Mouse (Mus musculus) limb, embryonic 15.5 days (tissue): ENCODE data around the gene Art3. TPM values are rescaled to one million over a fixed set of nuclear protein-coding genes. Genes with fewer than 3 reads are reported as not detected.
"Not testable (repeated sequence)": the region's sequence is repeated elsewhere in the genome, so short reads cannot be mapped to it uniquely, and the experiment has no call there.

Source experiments
- ATAC-seq: fragments of 200-750 bp; cut with Nextera tagmentation; 2 replicates; pipeline ENCODE4 v1.8.0; 2017; ENCODE audit warnings: low read depth, moderate TSS enrichment; ENCODE audit not compliant: insufficient number of reproducible peaks, low FRiP score, low TSS enrichment
- H3K27ac ChIP-seq: fragments of 300-500 bp; sonication (generic); 2 replicates; pipeline ENCODE4 v1.5.1; 2015; ENCODE audit warnings: moderate library complexity, mild to moderate bottlenecking, inconsistent platforms
- H3K27me3 ChIP-seq: fragments of 300-500 bp; sonication (generic); 2 replicates; pipeline ENCODE4 v1.6.1; 2015; ENCODE audit warnings: inconsistent platforms
- H3K36me3 ChIP-seq: fragments of 300-500 bp; sonication (generic); 2 replicates; pipeline ENCODE4 v1.6.1; 2015; ENCODE audit warnings: inconsistent platforms
- H3K4me1 ChIP-seq: fragments of 300-500 bp; sonication (generic); 2 replicates; pipeline ENCODE4 v1.6.1; 2015; ENCODE audit warnings: inconsistent platforms
- H3K4me2 ChIP-seq: fragments of 300-500 bp; sonication (generic); 2 replicates; pipeline ENCODE4 v1.6.1; 2015; ENCODE audit warnings: mild to moderate bottlenecking, inconsistent platforms
- H3K4me3 ChIP-seq: fragments of 300-500 bp; sonication (generic); 2 replicates; pipeline ENCODE4 v1.5.1; 2015; ENCODE audit warnings: mild to moderate bottlenecking, inconsistent platforms
- H3K9ac ChIP-seq: fragments of 300-500 bp; sonication (generic); 2 replicates; pipeline ENCODE4 v1.6.1; 2015; ENCODE audit warnings: inconsistent platforms
- H3K9me3 ChIP-seq: fragments of 300-500 bp; sonication (generic); 2 replicates; pipeline ENCODE4 v1.6.1; 2016; ENCODE audit warnings: inconsistent platforms
- WGBS: fragments of 180-500 bp; shearing (Covaris S2); methylation state at CpG from one replicate; pipeline ENCODE4 v1.1.7; 2015; 5-methylcytosine and 5-hydroxymethylcytosine counted together
- polyA plus RNA-seq: library from polyadenylated mRNA; unstranded; fragments of >200 nt; fragmentation: Nextera tagmentation; extraction: Ambion mirVana; gene quantifications from 2 replicates; pipeline ENCODE4 v1.2.1, GENCODE M21; 2015

The Art3 gene
- polyA plus RNA-seq, 1 experiment from 2014 or later = 7.3 TPM

DNA sequence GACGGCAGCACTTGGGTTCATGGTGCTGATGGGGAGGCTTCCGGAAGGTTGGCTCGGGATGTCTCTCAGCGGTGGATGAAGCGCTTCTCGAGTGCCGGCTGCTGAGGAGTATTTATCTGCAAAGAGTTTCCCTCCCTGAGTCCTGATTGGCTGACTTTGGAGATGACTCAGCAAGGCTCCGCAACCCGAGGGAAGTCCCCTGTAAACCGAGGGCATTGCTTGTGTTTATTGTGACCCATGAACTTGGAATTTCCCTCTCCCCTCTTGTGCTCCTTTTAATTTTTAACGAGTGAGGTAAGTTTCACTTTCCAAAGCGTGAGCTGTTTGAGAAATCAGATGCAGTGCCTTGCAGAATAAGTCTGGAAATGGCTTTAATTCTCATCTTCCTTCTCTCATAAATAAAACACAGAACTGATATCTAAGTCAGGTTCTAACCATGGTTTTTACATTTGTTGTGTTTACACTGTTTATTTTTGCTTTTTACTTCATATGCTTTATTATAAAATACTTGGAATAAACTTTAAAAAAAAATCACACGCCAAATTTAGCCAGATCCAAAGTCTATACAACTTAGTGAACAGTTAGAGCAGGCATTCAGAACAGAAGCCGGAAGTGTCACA is 17.3 kb downstream of the Art3 start, which contains the start of gene Cxcl10:
Cxcl10 (minus strand) TSS at position 96 of the 620 bp plus-strand sequence.
- Histone ChIP-seq H3K36me3 (no peaks in the 10 kb centered on the region), H3K27me3 (no peaks in the 10 kb centered on the region), H3K4me2 (peak within 1 kb of the TSS; percentile 38), H3K4me3 (peak within 1 kb of the TSS; percentile 18), H3K27ac (no peak within 1 kb of the TSS), H3K9ac (no peak within 1 kb of the TSS), H3K9me3 (no peaks in the 10 kb centered on the region), H3K4me1 (peaks cover 9% of the 10 kb centered on the region; the same call in 1 of the 2 replicates)
- ATAC-seq = no peak
- WGBS = 14% methylated on average over 14 of the region's 14 CpGs

DNA sequence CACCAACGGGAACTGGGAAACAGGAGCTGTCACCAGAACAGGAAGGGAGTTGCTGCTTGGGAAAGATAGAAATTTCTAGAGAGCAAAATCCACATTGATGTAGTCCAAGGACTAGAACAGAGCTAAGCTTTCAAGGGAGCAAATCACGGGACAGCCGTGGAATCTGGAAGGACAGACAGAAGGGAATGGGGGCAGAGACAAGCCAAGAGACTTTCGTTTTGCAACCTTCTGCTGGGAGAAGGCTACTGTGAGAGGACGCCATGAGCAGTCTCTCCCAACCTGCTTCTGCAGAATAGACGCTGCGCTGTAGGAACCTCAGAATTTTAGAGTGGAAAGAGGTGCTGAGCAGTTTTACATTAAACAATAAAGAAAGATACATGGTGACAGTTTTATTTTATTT is 18.1 kb downstream of the Art3 start:
- no peaks in the 10 kb centered on the region for H3K9me3 ChIP-seq
- H3K9ac ChIP-seq = no peak overlapping the region
- ATAC-seq = no peak
- 82% methylated on average over 7 of the region's 7 CpGs for WGBS
- H3K4me2 ChIP-seq = no peak overlapping the region
- no peak overlapping the region for H3K4me3 ChIP-seq
- H3K27me3 ChIP-seq = no peaks in the 10 kb centered on the region
- H3K4me1 ChIP-seq = peaks cover 9% of the 10 kb centered on the region; the same call in 1 of the 2 replicates
- no peak overlapping the region for H3K27ac ChIP-seq
- no peaks in the 10 kb centered on the region for H3K36me3 ChIP-seq

GRCm38 (mm10) chr5:92352716-92353115 is 21.1 kb downstream of the Art3 start:
- 69% methylated on average over 4 of the region's 4 CpGs for WGBS

DNA sequence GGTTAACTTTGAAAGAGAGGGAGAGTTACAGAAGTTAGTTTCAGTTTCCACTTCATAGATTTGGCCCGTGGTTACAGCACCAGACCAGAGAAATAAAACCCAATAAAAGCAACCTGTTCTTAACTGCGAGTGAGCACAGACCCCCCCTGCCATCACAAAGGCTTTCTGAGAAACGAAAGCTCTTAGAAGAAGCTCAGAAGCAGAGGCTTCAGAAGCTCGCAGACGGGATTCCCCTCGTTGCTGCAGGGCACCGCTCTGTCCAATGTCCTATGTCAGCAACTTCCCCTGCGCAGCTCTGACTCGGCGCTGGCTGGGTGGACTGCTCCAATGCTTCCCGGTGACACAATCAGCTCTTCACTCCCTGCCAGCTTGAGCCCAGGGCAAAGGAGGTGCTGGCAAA is 21.9 kb downstream of the Art3 start:
- H3K4me2 ChIP-seq = peak overlapping the region; percentile 31
- no peaks in the 10 kb centered on the region for H3K9me3 ChIP-seq
- H3K27ac ChIP-seq = no peak overlapping the region
- ATAC-seq = no peak
- WGBS = 33% methylated on average over 11 of the region's 11 CpGs
- H3K9ac ChIP-seq = no peak overlapping the region
- H3K4me1 ChIP-seq = peaks cover 9% of the 10 kb centered on the region; the same call in 1 of the 2 replicates
- H3K27me3 ChIP-seq = no peaks in the 10 kb centered on the region
- peak overlapping the region; percentile 28 for H3K4me3 ChIP-seq
- H3K36me3 ChIP-seq = no peaks in the 10 kb centered on the region

More at GRCm38 (mm10) chr5:92352716-92353115, 21.1 kb downstream of the Art3 start:
- not testable (repeated sequence) for H3K9me3 ChIP-seq, H3K9ac ChIP-seq, H3K4me2 ChIP-seq, H3K4me3 ChIP-seq, H3K36me3 ChIP-seq, H3K27me3 ChIP-seq, H3K27ac ChIP-seq, H3K4me1 ChIP-seq, ATAC-seq

DNA sequence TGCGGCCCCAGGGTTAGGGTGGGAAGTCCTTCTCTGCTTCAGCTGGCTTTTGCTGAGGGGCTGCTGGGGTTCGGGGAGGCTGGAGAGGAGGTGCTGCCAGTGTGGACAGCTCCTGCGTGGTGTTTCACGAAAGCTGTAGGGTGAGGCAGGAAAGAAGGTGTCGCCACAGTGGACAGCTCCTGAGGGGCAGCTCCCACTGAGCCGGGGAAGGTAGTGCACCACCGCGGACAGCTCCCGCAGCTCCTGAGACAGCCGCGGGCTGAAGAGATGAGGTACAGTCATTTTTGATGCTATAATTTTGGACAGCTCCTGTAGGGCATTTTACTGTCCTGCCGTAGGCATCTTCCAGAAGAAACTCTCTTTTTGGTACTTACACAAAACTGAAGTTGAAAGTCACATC is 26.4 kb downstream of the Art3 start:
- H3K27me3 ChIP-seq = no peaks in the 10 kb centered on the region
- H3K27ac ChIP-seq = no peak overlapping the region
- WGBS = 22% methylated on average over 12 of the region's 12 CpGs
- ATAC-seq = 0 out of 2 replicates have a peak, but pooled peaks have one; percentile 40
- H3K4me1 ChIP-seq = peaks cover 5% of the 10 kb centered on the region; the same call in 1 of the 2 replicates
- H3K36me3 ChIP-seq = no peaks in the 10 kb centered on the region
- no peak overlapping the region for H3K4me2 ChIP-seq
- no peak overlapping the region for H3K9ac ChIP-seq
- no peak overlapping the region for H3K4me3 ChIP-seq
- H3K9me3 ChIP-seq = no peaks in the 10 kb centered on the region

- Histone ChIP-seq H3K9ac (no peak overlapping the region), H3K4me1 (no peaks in the 10 kb centered on the region), H3K27me3 (no peaks in the 10 kb centered on the region), H3K27ac (no peak overlapping the region), H3K4me3 (no peak overlapping the region), H3K4me2 (no peak overlapping the region), H3K9me3 (no peaks in the 10 kb centered on the region), H3K36me3 (no peaks in the 10 kb centered on the region)
- ATAC-seq = no peak
- 81% methylated on average over 11 of the region's 11 CpGs for WGBS
Observed at GRCm38 (mm10) chr5:92358767-92359455, 27.3 kb downstream of the Art3 start.

GRCm38 (mm10) chr5:92363179-92363578 is 31.6 kb downstream of the Art3 start:
- no peak overlapping the region for H3K4me2 ChIP-seq
- no peaks in the 10 kb centered on the region for H3K9me3 ChIP-seq
- ATAC-seq = no peak
- no peaks in the 10 kb centered on the region for H3K27me3 ChIP-seq
- no peaks in the 10 kb centered on the region for H3K36me3 ChIP-seq
- WGBS = 15% methylated on average over 4 of the region's 4 CpGs
- peaks cover 4% of the 10 kb centered on the region; the same call in 1 of the 2 replicates for H3K4me1 ChIP-seq
- H3K4me3 ChIP-seq = no peak overlapping the region
- no peak overlapping the region for H3K9ac ChIP-seq
- H3K27ac ChIP-seq = no peak overlapping the region

GRCm38 (mm10) chr5:92364011-92364410 is 32.4 kb downstream of the Art3 start:
- no peaks in the 10 kb centered on the region for H3K9me3 ChIP-seq
- no peak overlapping the region for H3K27ac ChIP-seq
- WGBS = 88% methylated on average over 5 of the region's 5 CpGs
- H3K27me3 ChIP-seq = no peaks in the 10 kb centered on the region
- H3K36me3 ChIP-seq = no peaks in the 10 kb centered on the region
- no peak overlapping the region for H3K4me2 ChIP-seq
- ATAC-seq = no peak
- no peak overlapping the region for H3K9ac ChIP-seq
- peaks cover 9% of the 10 kb centered on the region for H3K4me1 ChIP-seq
- no peak overlapping the region for H3K4me3 ChIP-seq

DNA sequence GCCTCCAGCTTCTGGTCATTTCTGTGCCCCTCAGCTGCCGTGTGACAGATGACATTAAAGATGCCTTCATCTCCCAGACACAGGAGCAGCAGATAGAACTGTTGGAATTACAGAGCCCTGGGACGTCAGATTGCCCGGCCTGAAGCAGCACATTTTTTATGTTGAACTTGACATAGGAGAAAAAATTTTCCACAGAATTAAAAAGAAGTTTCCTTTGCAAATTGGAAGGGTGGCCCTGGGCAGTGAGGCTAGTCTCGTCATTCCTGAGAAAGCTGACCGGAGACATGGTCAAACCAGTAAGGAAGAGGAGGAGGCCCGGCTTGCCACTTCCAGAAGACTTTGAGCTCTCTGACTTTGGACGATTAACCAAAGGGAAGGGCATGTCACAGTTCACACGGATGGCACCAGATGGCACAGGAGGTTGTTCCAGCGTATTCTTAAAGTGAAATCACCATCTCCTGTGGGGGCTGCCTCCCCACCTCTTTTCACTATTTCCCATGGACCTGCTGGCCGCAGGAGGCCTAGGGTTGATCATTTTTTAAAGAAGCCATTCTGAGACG is 33.6 kb downstream of the Art3 start:
- no peaks in the 10 kb centered on the region for H3K27me3 ChIP-seq

DNA sequence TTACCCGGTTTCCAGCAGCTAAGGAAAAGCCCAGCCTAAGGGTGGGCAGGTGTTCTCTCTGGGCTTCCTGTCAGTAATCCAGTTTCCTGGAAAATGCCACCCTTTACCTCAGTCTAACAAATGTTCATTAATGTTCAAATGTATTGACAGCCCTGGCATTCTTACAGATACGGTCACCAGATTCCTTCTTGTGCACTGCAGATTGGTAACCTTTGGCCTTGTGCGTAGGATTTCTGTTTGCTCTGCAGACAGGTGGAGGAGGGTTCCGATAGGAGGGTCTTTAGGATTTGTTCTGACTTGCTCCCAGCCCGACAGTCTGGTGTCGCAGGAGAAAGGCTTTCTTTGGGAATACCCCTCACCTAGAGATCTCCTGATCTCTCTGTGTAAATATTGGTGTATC is 34.9 kb downstream of the Art3 start:
- no peaks in the 10 kb centered on the region for H3K27me3 ChIP-seq
- no peak overlapping the region for H3K4me3 ChIP-seq
- WGBS = 68% methylated on average over 6 of the region's 6 CpGs
- no peaks in the 10 kb centered on the region for H3K36me3 ChIP-seq
- H3K4me2 ChIP-seq = no peak overlapping the region
- no peak overlapping the region for H3K27ac ChIP-seq
- no peaks in the 10 kb centered on the region for H3K9me3 ChIP-seq
- peaks cover 18% of the 10 kb centered on the region for H3K4me1 ChIP-seq
- no peak for ATAC-seq
- no peak overlapping the region for H3K9ac ChIP-seq

More for the DNA sequence above, 33.6 kb downstream of the Art3 start:
- no peak overlapping the region for H3K4me2 ChIP-seq
- WGBS = 76% methylated on average over 11 of the region's 11 CpGs
- no peak overlapping the region for H3K9ac ChIP-seq
- H3K4me1 ChIP-seq = peaks cover 14% of the 10 kb centered on the region
- H3K36me3 ChIP-seq = no peaks in the 10 kb centered on the region
- H3K9me3 ChIP-seq = no peaks in the 10 kb centered on the region
- no peak overlapping the region for H3K27ac ChIP-seq
- ATAC-seq = no peak
- no peak overlapping the region for H3K4me3 ChIP-seq

DNA sequence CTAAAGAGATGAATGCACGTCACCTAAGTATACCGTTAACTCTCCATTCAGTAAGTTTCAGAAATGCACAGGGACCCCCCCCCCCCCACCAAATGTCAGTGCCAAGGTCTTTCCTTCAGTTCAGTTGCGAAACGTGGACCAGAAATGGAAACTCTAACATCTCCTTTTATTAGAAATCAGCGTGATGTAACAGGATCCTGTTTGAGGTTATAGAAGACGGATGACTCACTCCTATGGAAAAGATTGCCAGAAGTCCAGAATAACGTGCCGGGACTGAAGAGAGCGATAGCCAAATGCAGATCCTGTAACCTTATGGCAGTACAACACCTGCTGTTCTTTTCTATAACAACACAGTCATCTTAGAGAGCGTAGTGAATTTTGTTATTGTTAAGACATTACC is 36.8 kb downstream of the Art3 start:
- no peak overlapping the region for H3K4me2 ChIP-seq
- ATAC-seq = no peak
- H3K4me3 ChIP-seq = no peak overlapping the region
- H3K27me3 ChIP-seq = no peaks in the 10 kb centered on the region
- H3K9ac ChIP-seq = no peak overlapping the region
- no peaks in the 10 kb centered on the region for H3K9me3 ChIP-seq
- peaks cover 18% of the 10 kb centered on the region for H3K4me1 ChIP-seq
- WGBS = 37% methylated on average over 10 of the region's 10 CpGs
- no peaks in the 10 kb centered on the region for H3K36me3 ChIP-seq
- no peak overlapping the region for H3K27ac ChIP-seq
